8 mouse cellular contexts compared by ENCODE assay signal in the genomic region with DNA sequence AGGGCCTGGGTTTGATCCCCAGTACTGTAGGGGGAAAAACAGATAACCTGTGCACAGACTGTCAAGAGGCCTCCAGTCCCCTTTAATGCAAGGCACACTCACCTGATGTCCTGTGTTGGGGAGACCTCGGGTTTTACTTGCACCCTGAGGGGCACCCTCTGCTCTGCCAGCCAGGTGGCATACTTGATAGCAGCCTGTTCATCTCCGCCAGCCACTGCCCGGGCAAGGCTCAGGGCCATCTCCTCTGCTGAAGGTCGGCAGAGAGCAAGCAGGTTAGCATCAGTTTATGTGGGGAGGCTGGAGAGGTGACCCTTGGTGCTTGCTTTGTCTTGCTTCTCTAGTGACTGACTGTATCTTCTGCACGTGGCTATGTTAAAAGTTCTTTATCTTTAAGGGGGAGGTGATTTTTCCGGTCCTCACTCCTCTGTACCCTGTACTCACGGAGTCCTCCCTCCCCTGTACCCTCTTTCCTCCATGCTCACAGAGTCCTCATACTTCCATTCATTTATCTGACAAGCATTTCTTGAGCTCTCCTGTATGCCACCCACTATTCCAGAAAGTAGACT. TPM values are rescaled to one million over a fixed set of nuclear protein-coding genes. Genes with fewer than 3 reads are reported as not detected.
DNase-seq lines count a peak whose midpoint lies in the region; ATAC-seq and TF ChIP-seq lines count a peak whose summit lies in the region.

No protein-coding gene starts in this region.

- TF ChIP-seq POLR2A in limb, embryonic 14.5 days (IDR thresholded peaks at IDR 0.05; ENCODE audit: borderline replicate concordance, extremely low read depth, insufficient read depth, insufficient read length) = no peak

- WGBS in forebrain, embryonic 10.5 days = 70% methylated on average over 7 of the region's 7 CpGs
- 72% methylated on average over 7 of the region's 7 CpGs for WGBS in limb, embryonic 14.5 days
- 65% methylated on average over 7 of the region's 7 CpGs for WGBS in stomach, embryonic 14.5 days

- H3K9ac ChIP-seq in limb, embryonic 14.5 days (ENCODE audit: low read depth, low read length, severe bottlenecking) = peak overlapping the region; percentile 86; the same call in 1 of the 2 replicates
- H3K9ac ChIP-seq in stomach, embryonic 14.5 days (replicated peaks; ENCODE audit: low read depth, low read length) = no peak overlapping the region

- no peaks in the 10 kb centered on the region for H3K9me3 ChIP-seq in forebrain, embryonic 10.5 days
- no peaks in the 10 kb centered on the region for H3K9me3 ChIP-seq in limb, embryonic 14.5 days (ENCODE audit: control insufficient read depth, low read length)
- H3K9me3 ChIP-seq in stomach, embryonic 14.5 days (ENCODE audit: control insufficient read depth, low read depth, low read length) = no peaks in the 10 kb centered on the region

- H3K27ac ChIP-seq in forebrain, embryonic 10.5 days = no peak overlapping the region
- no peak overlapping the region for H3K27ac ChIP-seq in limb, embryonic 14.5 days (replicated peaks; ENCODE audit: low read depth, low read length)
- no peak overlapping the region for H3K27ac ChIP-seq in stomach, embryonic 14.5 days (ENCODE audit: low read length)

- peaks cover 48% of the 10 kb centered on the region for H3K36me3 ChIP-seq in forebrain, embryonic 10.5 days (replicated peaks)
- H3K36me3 ChIP-seq in limb, embryonic 14.5 days (ENCODE audit: control insufficient read depth, insufficient read depth, low read length) = peaks cover 35% of the 10 kb centered on the region
- H3K36me3 ChIP-seq in stomach, embryonic 14.5 days (ENCODE audit: control insufficient read depth, insufficient read depth, low read length) = peaks cover 24% of the 10 kb centered on the region

- peak overlapping the region; percentile 90 for H3K4me3 ChIP-seq in forebrain, embryonic 10.5 days
- peak overlapping the region; percentile 92 for H3K4me3 ChIP-seq in limb, embryonic 14.5 days (replicated peaks; ENCODE audit: low read length)
- H3K4me3 ChIP-seq in stomach, embryonic 14.5 days (ENCODE audit: low read depth, low read length) = peak overlapping the region; percentile 69

- ATAC-seq in limb, embryonic 14.5 days (ENCODE audit: low FRiP score, low read depth) = no peak
- no peak for ATAC-seq in stomach, embryonic 14.5 days (ENCODE audit: insufficient number of reproducible peaks, insufficient read depth, low FRiP score, low read depth)

- H3K4me1 ChIP-seq in forebrain, embryonic 10.5 days = peaks cover 35% of the 10 kb centered on the region
- H3K4me1 ChIP-seq in limb, embryonic 14.5 days (ENCODE audit: control insufficient read depth, insufficient read depth, low read length) = peaks cover 14% of the 10 kb centered on the region
- H3K4me1 ChIP-seq in stomach, embryonic 14.5 days (ENCODE audit: control insufficient read depth, insufficient read depth, low read length) = peaks cover 11% of the 10 kb centered on the region; the same call in 1 of the 2 replicates

- DNase-seq in spleen, postnatal 4 days (ENCODE audit: low spot score in 2 of 2) = peak; percentile 50 to 73
- no peak for DNase-seq in spleen, postnatal 14 days (ENCODE audit: low spot score in 2 of 2)
- no peak for DNase-seq in forebrain, embryonic 10.5 days (ENCODE audit: extremely low spot score, low spot score)
- DNase-seq in limb, embryonic 14.5 days (ENCODE audit: low spot score) = no peak
- no peak for DNase-seq in right cerebral cortex, adult 18-20 months
- no peak for DNase-seq in cerebellum, adult 9-11 months
- no peak for DNase-seq in cerebellum, adult 8-10 months

- peaks cover 6% of the 10 kb centered on the region for H3K27me3 ChIP-seq in forebrain, embryonic 10.5 days (ENCODE audit: poor library complexity, severe bottlenecking)
- no peaks in the 10 kb centered on the region for H3K27me3 ChIP-seq in limb, embryonic 14.5 days (ENCODE audit: control insufficient read depth, insufficient read depth, low read length)
- H3K27me3 ChIP-seq in stomach, embryonic 14.5 days (ENCODE audit: control insufficient read depth, insufficient read depth, low read length) = no peaks in the 10 kb centered on the region

- peak overlapping the region; percentile 88 for H3K4me2 ChIP-seq in limb, embryonic 14.5 days (replicated peaks; ENCODE audit: low read depth, low read length, severe bottlenecking)
- H3K4me2 ChIP-seq in stomach, embryonic 14.5 days (replicated peaks; ENCODE audit: low read depth, low read length) = peak overlapping the region; percentile 93

RNA-seq across cellular contexts. Expression of a gene that starts 1.5 kb away (rescaled TPM):
- 98.1 and 98.2 TPM in 2 replicates for polyA plus RNA-seq in forebrain, embryonic 10.5 days (2016; fragmentation: Nextera tagmentation; extraction: Ambion mirVana)
- polyA plus RNA-seq in limb, embryonic 14.5 days (2012; rRNA removed) = 219 and 287 TPM in 2 replicates
- polyA plus RNA-seq in limb, embryonic 14.5 days (2014; fragmentation: Nextera tagmentation; extraction: Ambion mirVana) = 89.5 and 94.1 TPM in 2 replicates
- 81.9 and 88.1 TPM in 2 replicates for polyA plus RNA-seq in stomach, embryonic 14.5 days (2014; fragmentation: Nextera tagmentation; extraction: Ambion mirVana)

RNA-seq across cellular contexts. Expression of a gene that starts 12.9 kb away (rescaled TPM):
- polyA plus RNA-seq in forebrain, embryonic 10.5 days (2016; fragmentation: Nextera tagmentation; extraction: Ambion mirVana) = 2.3 and 3.1 TPM in 2 replicates
- polyA plus RNA-seq in limb, embryonic 14.5 days (2012; rRNA removed) = 0.77 and 0.99 TPM in 2 replicates
- 1.2 and 1.4 TPM in 2 replicates for polyA plus RNA-seq in limb, embryonic 14.5 days (2014; fragmentation: Nextera tagmentation; extraction: Ambion mirVana)
- 0.73 and 1.1 TPM in 2 replicates for polyA plus RNA-seq in stomach, embryonic 14.5 days (2014; fragmentation: Nextera tagmentation; extraction: Ambion mirVana)

RNA-seq across cellular contexts. Expression of a gene that starts 37.3 kb away (rescaled TPM):
- polyA plus RNA-seq in forebrain, embryonic 10.5 days (2016; fragmentation: Nextera tagmentation; extraction: Ambion mirVana) = 28.4 and 28.6 TPM in 2 replicates
- 63.1 and 71.2 TPM in 2 replicates for polyA plus RNA-seq in limb, embryonic 14.5 days (2012; rRNA removed)
- polyA plus RNA-seq in limb, embryonic 14.5 days (2014; fragmentation: Nextera tagmentation; extraction: Ambion mirVana) = 32.0 and 39.3 TPM in 2 replicates
- polyA plus RNA-seq in stomach, embryonic 14.5 days (2014; fragmentation: Nextera tagmentation; extraction: Ambion mirVana) = 40.0 and 45.5 TPM in 2 replicates

RNA-seq across cellular contexts. Expression of a gene that starts 45.5 kb away (rescaled TPM):
- polyA plus RNA-seq in forebrain, embryonic 10.5 days (2016; fragmentation: Nextera tagmentation; extraction: Ambion mirVana) = 1.1 and 2.4 TPM in 2 replicates
- polyA plus RNA-seq in limb, embryonic 14.5 days (2012; rRNA removed) = 3.6 and 4.9 TPM in 2 replicates
- 2.5 and 2.7 TPM in 2 replicates for polyA plus RNA-seq in limb, embryonic 14.5 days (2014; fragmentation: Nextera tagmentation; extraction: Ambion mirVana)
- polyA plus RNA-seq in stomach, embryonic 14.5 days (2014; fragmentation: Nextera tagmentation; extraction: Ambion mirVana) = 2.2 and 3.8 TPM in 2 replicates

Comparison
In these comparisons a context has a peak if more than half of its experiments do, and no peak if none do; other contexts are left out.
1. DNase-seq: peak in spleen, postnatal 4 days (2 of 2); none in spleen, postnatal 14 days (0 of 2), forebrain, embryonic 10.5 days (single experiment), limb, embryonic 14.5 days (single experiment), right cerebral cortex, adult 18-20 months (single experiment), cerebellum, adult 9-11 months (single experiment) and cerebellum, adult 8-10 months (single experiment).
2. Peak in every context shown above with its lines, with median percentiles within 50 percentile points of each other: H3K4me3 ChIP-seq.